Mouse (Mus musculus): ENCODE results near the gene Ncs1. TPM values are rescaled to one million over a fixed set of nuclear protein-coding genes. Genes with fewer than 3 reads are reported as not detected.

Ncs1 gene
- polyA plus RNA-seq (2015; fragmentation: Nextera tagmentation; extraction: Ambion mirVana), result 10.5 and 11.8 TPM in 2 replicates

DNA sequence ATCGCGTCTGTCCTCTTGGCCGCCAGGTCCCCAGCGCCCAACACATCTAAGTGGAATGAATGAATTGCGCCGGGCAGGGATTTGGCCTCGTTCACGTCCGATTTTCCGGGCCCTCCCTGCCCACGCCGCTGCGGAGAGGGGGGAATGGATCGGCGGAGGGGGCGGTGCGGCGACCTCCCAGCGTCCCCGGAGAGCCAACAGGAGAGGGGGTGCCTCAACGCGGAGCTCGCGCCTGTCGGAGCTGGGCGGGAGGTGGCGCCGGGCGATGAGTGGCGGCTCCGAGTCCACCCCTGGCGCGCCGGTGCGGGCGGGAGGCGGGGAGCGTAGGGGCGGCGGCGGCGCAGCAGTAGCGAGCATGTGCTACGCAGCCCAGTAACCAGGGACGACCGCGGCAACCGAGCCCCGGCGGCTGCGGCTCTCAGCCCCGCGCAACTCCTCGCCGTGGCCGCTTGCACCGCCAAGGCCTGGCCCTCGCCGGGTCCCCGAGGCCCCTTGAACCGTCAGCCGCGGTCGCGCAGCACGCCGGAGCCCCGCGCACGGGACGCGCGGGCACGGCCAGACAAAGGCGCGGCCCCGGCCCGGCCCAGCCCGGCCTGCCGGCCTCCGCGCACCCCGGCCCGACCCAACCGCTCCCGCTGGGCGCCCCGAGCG, at the start of gene Ncs1:
Gene Ncs1, plus strand, starts transcription at position 333 of the 651 bp plus-strand sequence.
- Histone ChIP-seq H3K27ac (ENCODE audit: low read length) (no peak within 1 kb of the TSS), H3K4me1 (replicated peaks; ENCODE audit: control insufficient read depth, insufficient read depth, low read length) (peaks cover 23% of the 10 kb centered on the region), H3K27me3 (ENCODE audit: control insufficient read depth, insufficient read depth, low read depth, low read length) (peaks cover 6% of the 10 kb centered on the region), H3K9ac (ENCODE audit: low read length) (peak within 1 kb of the TSS; percentile 81), H3K4me3 (ENCODE audit: low read length) (peak within 1 kb of the TSS; percentile 74), H3K4me2 (ENCODE audit: low read depth, low read length) (peak within 1 kb of the TSS; percentile 100), H3K9me3 (ENCODE audit: control insufficient read depth, low read length) (no peaks in the 10 kb centered on the region), H3K36me3 (ENCODE audit: control insufficient read depth, insufficient read depth, low read length) (no peaks in the 10 kb centered on the region)
- peak; percentile 89 for ATAC-seq (ENCODE audit: low read depth)
- WGBS, result under 1% methylated on average over 67 of the region's 89 CpGs

DNA sequence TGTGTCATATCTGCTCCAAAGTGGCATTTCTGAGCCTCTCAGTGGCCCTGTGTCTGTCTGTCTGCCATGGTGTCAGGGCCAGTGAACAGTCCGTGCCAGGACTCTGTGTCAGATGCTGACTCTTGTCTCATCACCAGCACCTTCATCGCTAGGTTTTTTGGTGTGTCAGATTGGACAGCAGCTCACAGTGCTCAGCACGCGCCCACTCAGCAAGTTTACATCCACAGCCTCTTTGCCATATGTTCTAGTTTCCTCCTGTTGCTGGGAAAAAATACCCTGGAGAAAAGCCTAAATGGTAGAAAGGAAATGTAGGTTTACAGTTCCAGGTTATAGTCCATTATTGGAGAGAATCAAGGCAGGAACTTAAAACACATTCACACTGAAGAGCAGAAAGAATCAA, 47.0 kb upstream of the Ncs1 start:
- Histone ChIP-seq H3K4me1 (replicated peaks; ENCODE audit: control insufficient read depth, insufficient read depth, low read length) (no peaks in the 10 kb centered on the region), H3K27ac (ENCODE audit: low read length) (no peak overlapping the region), H3K36me3 (ENCODE audit: control insufficient read depth, insufficient read depth, low read length) (0 out of 2 replicates have a peak, but pooled peaks cover 4% of the 10 kb centered on the region), H3K4me3 (ENCODE audit: low read length) (no peak overlapping the region), H3K9ac (ENCODE audit: low read length) (no peak overlapping the region), H3K4me2 (ENCODE audit: low read depth, low read length) (no peak overlapping the region), H3K9me3 (ENCODE audit: control insufficient read depth, low read length) (no peaks in the 10 kb centered on the region), H3K27me3 (ENCODE audit: control insufficient read depth, insufficient read depth, low read depth, low read length) (no peaks in the 10 kb centered on the region)
- no peak for ATAC-seq (ENCODE audit: low read depth)
- 76% methylated on average over 4 of the region's 4 CpGs for WGBS

DNA sequence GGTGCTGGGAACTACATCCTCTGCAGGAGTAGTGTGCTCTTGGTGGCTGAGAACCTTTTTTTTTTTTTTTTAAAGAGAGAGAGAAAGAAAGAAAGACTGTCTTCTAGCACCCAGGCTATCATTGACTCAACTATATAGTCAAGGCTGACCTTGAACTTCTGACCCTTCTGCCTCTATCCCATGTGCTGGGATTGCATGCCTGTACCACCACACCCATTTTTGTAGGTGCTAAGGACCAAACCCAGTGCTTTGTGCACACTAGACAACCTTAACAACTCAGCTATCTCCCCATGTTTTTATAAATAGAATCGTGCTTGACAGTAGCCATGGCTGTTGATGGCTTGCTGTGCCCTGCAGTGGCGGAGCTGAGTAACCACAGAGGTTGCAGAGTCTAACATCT, 45.6 kb upstream of the Ncs1 start:
- Histone ChIP-seq H3K4me1 (replicated peaks; ENCODE audit: control insufficient read depth, insufficient read depth, low read length) (no peaks in the 10 kb centered on the region), H3K27ac (ENCODE audit: low read length) (no peak overlapping the region), H3K4me2 (ENCODE audit: low read depth, low read length) (no peak overlapping the region), H3K27me3 (ENCODE audit: control insufficient read depth, insufficient read depth, low read depth, low read length) (no peaks in the 10 kb centered on the region), H3K9me3 (ENCODE audit: control insufficient read depth, low read length) (no peaks in the 10 kb centered on the region), H3K36me3 (ENCODE audit: control insufficient read depth, insufficient read depth, low read length) (0 out of 2 replicates have a peak, but pooled peaks cover 2% of the 10 kb centered on the region), H3K4me3 (ENCODE audit: low read length) (no peak overlapping the region), H3K9ac (ENCODE audit: low read length) (no peak overlapping the region)
- no peak for ATAC-seq (ENCODE audit: low read depth)
- 92% methylated on average over 2 of the region's 2 CpGs for WGBS

DNA sequence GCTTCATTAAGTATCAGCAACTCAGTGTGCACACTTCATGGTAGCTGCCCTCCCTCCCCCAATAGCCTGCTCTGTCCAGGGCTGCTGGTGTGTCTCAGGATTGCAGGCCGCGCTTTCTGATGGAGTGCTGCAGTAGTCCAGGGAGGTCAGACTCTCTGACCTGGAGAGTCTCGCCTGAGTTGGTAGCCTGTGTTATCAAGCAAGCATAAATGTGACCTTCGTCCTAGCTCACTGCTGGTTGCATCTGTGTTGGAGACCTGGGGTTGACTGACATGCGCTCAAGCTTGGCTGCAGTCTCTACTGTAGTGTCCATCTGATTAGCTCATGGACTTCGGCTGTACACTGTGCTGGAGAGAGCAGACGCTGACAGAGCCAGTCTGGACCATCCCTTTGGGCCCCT, 43.8 kb upstream of the Ncs1 start:
- Histone ChIP-seq H3K36me3 (ENCODE audit: control insufficient read depth, insufficient read depth, low read length) (no peaks in the 10 kb centered on the region), H3K9me3 (ENCODE audit: control insufficient read depth, low read length) (no peaks in the 10 kb centered on the region), H3K27me3 (ENCODE audit: control insufficient read depth, insufficient read depth, low read depth, low read length) (no peaks in the 10 kb centered on the region), H3K9ac (ENCODE audit: low read length) (no peak overlapping the region), H3K4me2 (ENCODE audit: low read depth, low read length) (no peak overlapping the region), H3K4me3 (ENCODE audit: low read length) (no peak overlapping the region), H3K27ac (ENCODE audit: low read length) (no peak overlapping the region), H3K4me1 (replicated peaks; ENCODE audit: control insufficient read depth, insufficient read depth, low read length) (no peaks in the 10 kb centered on the region)
- 84% methylated on average over 7 of the region's 7 CpGs for WGBS
- no peak for ATAC-seq (ENCODE audit: low read depth)

DNA sequence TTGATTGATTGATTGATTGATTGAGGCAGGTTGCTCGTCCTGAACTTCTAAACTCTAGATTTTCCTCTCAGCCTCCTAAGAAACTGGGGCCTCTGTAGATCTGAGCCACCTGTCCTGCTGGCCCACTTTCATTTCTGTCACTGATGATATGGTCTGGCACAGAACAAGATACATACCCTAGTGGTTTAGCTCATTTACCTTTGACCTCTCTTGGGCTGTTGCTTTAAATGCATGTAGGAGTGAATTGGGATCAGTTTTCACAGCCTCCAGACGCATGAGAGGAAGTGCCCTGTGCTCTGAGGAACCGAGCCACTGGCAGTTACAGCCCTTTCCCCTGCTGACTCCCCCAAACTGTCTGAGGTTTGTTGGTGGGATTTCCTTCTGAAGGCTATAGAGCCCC, 43.3 kb upstream of the Ncs1 start:
- H3K4me3 ChIP-seq (ENCODE audit: low read length), result no peak overlapping the region
- H3K9me3 ChIP-seq (ENCODE audit: control insufficient read depth, low read length), result no peaks in the 10 kb centered on the region
- H3K9ac ChIP-seq (ENCODE audit: low read length), result no peak overlapping the region
- WGBS, result 36% methylated on average over 3 of the region's 3 CpGs
- H3K36me3 ChIP-seq (ENCODE audit: control insufficient read depth, insufficient read depth, low read length), result no peaks in the 10 kb centered on the region
- no peaks in the 10 kb centered on the region for H3K27me3 ChIP-seq (ENCODE audit: control insufficient read depth, insufficient read depth, low read depth, low read length)
- no peak overlapping the region for H3K4me2 ChIP-seq (ENCODE audit: low read depth, low read length)
- no peaks in the 10 kb centered on the region for H3K4me1 ChIP-seq (replicated peaks; ENCODE audit: control insufficient read depth, insufficient read depth, low read length)
- H3K27ac ChIP-seq (ENCODE audit: low read length), result no peak overlapping the region
- ATAC-seq (ENCODE audit: low read depth), result no peak

DNA sequence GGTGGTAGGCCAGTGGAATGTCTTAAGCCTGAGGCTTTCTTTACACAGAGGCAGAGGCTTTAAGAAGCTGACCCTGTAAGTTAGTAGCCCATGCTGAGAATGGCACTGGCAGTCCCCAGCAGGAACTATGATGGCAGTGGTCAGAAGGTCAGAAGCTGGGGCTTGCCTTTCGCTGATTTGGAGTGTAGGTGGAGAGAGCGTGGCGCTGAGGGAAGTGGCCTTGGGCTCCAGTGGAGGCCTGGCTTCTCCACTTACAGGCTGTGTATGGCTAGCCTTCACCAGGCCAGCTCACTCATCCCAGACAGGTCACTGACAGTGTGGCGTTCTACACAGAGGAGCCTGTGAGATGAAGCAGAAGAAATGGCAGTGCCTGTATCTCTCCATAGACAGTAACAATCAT, 42.7 kb upstream of the Ncs1 start:
- Histone ChIP-seq H3K27me3 (ENCODE audit: control insufficient read depth, insufficient read depth, low read depth, low read length) (no peaks in the 10 kb centered on the region), H3K27ac (ENCODE audit: low read length) (no peak overlapping the region)
- no peak for ATAC-seq (ENCODE audit: low read depth)

DNA sequence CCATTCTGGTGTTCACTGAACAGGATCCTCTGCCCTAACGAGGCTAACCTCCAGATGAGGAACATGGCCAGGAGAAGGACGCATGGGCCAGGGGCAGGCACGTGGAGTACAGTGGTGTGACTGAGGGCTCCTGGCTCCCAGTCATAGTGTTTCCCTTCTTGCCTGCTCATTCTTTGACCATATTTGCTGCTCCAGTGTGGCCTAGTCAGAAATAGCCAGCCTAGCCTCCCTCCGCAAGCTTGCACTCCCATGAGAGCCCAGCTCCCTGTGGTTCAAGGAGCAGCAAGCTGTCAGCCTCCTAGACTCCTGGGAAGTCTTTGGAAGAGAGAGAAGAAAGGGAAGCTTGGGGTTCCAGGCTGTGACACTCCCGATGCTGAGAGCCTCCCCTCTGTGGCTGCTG, 40.9 kb upstream of the Ncs1 start:
- H3K27me3 ChIP-seq (ENCODE audit: control insufficient read depth, insufficient read depth, low read depth, low read length), result no peaks in the 10 kb centered on the region
- H3K4me2 ChIP-seq (ENCODE audit: low read depth, low read length), result no peak overlapping the region
- ATAC-seq (ENCODE audit: low read depth), result no peak
- H3K9me3 ChIP-seq (ENCODE audit: control insufficient read depth, low read length), result no peaks in the 10 kb centered on the region
- H3K4me3 ChIP-seq (ENCODE audit: low read length), result no peak overlapping the region
- H3K36me3 ChIP-seq (ENCODE audit: control insufficient read depth, insufficient read depth, low read length), result peaks cover 11% of the 10 kb centered on the region
- H3K9ac ChIP-seq (ENCODE audit: low read length), result no peak overlapping the region
- 84% methylated on average over 5 of the region's 5 CpGs for WGBS
- H3K27ac ChIP-seq (ENCODE audit: low read length), result no peak overlapping the region
- no peaks in the 10 kb centered on the region for H3K4me1 ChIP-seq (replicated peaks; ENCODE audit: control insufficient read depth, insufficient read depth, low read length)

More for the DNA sequence above, 42.7 kb upstream of the Ncs1 start:
- no peak overlapping the region for H3K9ac ChIP-seq (ENCODE audit: low read length)
- H3K36me3 ChIP-seq (ENCODE audit: control insufficient read depth, insufficient read depth, low read length), result no peaks in the 10 kb centered on the region
- H3K4me3 ChIP-seq (ENCODE audit: low read length), result no peak overlapping the region
- WGBS, result 74% methylated on average over 4 of the region's 4 CpGs
- no peaks in the 10 kb centered on the region for H3K9me3 ChIP-seq (ENCODE audit: control insufficient read depth, low read length)
- H3K4me2 ChIP-seq (ENCODE audit: low read depth, low read length), result no peak overlapping the region
- H3K4me1 ChIP-seq (replicated peaks; ENCODE audit: control insufficient read depth, insufficient read depth, low read length), result no peaks in the 10 kb centered on the region

DNA sequence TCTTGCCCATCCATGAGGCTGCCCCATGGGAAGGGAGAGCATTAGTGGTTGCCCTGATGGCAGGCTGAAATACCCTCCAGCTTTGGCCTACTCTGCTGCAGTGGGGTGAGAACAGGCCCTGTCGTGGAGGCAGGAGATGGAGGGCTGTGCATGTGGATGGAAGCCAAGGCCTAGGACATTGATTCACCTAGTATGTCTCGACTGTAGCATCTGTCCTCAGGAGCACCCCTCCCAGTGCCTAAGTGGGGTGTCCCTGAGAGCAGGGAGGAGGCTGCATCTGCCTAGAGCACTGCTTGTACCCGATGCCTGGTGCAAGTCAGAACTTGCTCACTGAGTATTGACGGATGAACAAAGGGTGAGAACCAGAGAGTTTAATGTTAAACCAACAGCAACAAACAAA, 39.4 kb upstream of the Ncs1 start:
- 69% methylated on average over 4 of the region's 4 CpGs for WGBS
- H3K36me3 ChIP-seq (ENCODE audit: control insufficient read depth, insufficient read depth, low read length), result peaks cover 18% of the 10 kb centered on the region
- no peaks in the 10 kb centered on the region for H3K27me3 ChIP-seq (ENCODE audit: control insufficient read depth, insufficient read depth, low read depth, low read length)
- H3K4me2 ChIP-seq (ENCODE audit: low read depth, low read length), result no peak overlapping the region
- H3K9me3 ChIP-seq (ENCODE audit: control insufficient read depth, low read length), result no peaks in the 10 kb centered on the region
- no peaks in the 10 kb centered on the region for H3K4me1 ChIP-seq (replicated peaks; ENCODE audit: control insufficient read depth, insufficient read depth, low read length)
- no peak overlapping the region for H3K27ac ChIP-seq (ENCODE audit: low read length)
- no peak overlapping the region for H3K4me3 ChIP-seq (ENCODE audit: low read length)
- no peak for ATAC-seq (ENCODE audit: low read depth)
- no peak overlapping the region for H3K9ac ChIP-seq (ENCODE audit: low read length)

DNA sequence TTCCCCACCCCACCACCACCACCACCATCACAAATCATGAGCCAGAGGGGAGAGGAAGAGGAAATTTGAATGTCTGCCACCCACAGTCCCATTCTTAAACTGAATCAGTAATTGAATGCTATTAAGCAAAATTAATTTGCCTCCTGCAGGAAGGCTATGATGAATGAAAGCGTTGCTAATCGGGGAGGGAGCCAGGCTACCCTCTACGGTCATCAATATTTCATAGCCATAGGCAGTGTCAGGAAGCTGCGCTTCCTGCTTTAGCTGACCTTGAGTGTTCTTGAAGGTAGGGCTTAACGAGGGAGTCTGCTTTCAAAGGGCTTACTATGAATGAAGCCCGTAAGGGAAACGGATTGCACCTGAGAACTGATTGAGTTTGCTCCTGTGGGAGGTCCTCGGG, 38.7 kb upstream of the Ncs1 start:
- Histone ChIP-seq H3K4me1 (replicated peaks; ENCODE audit: control insufficient read depth, insufficient read depth, low read length) (no peaks in the 10 kb centered on the region), H3K9ac (ENCODE audit: low read length) (no peak overlapping the region), H3K36me3 (ENCODE audit: control insufficient read depth, insufficient read depth, low read length) (peaks cover 18% of the 10 kb centered on the region)

More for the DNA sequence above, 38.7 kb upstream of the Ncs1 start:
- no peaks in the 10 kb centered on the region for H3K27me3 ChIP-seq (ENCODE audit: control insufficient read depth, insufficient read depth, low read depth, low read length)
- H3K27ac ChIP-seq (ENCODE audit: low read length), result no peak overlapping the region
- H3K9me3 ChIP-seq (ENCODE audit: control insufficient read depth, low read length), result no peaks in the 10 kb centered on the region
- ATAC-seq (ENCODE audit: low read depth), result no peak
- no peak overlapping the region for H3K4me3 ChIP-seq (ENCODE audit: low read length)
- 52% methylated on average over 8 of the region's 8 CpGs for WGBS
- no peak overlapping the region for H3K4me2 ChIP-seq (ENCODE audit: low read depth, low read length)
